Mouse (Mus musculus) limb, embryonic 14.5 days (tissue): Measurements from ENCODE around the gene Chst11. TPM values are rescaled to one million over a fixed set of nuclear protein-coding genes. Genes with fewer than 3 reads are reported as not detected.

ENCODE experiments used
- ATAC-seq: fragments of 200-750 bp; cut with Nextera tagmentation; 2 replicates; pipeline ENCODE4 v1.8.0; 2017; ENCODE audit warnings: low read depth, moderate number of reproducible peaks, moderate TSS enrichment; ENCODE audit not compliant: low FRiP score
- DNase-seq: peaks from one replicate; pipeline ENCODE4 v3.0.0-alpha.2; 2015; ENCODE audit warnings: low spot score
- H3K27ac ChIP-seq: fragments of 300-500 bp; sonication (generic); replicated peaks from 2 replicates; pipeline ENCODE4 v1.5.1; 2014; ENCODE audit warnings: low read depth, mild to moderate bottlenecking, low read length, moderate library complexity, mixed read lengths
- H3K27me3 ChIP-seq: fragments of 300-500 bp; sonication (generic); 2 replicates; pipeline ENCODE4 v1.6.1; 2014; ENCODE audit warnings: low read length, mixed read lengths; ENCODE audit not compliant: control insufficient read depth, insufficient read depth
- H3K36me3 ChIP-seq: fragments of 300-500 bp; sonication (generic); 2 replicates; pipeline ENCODE4 v1.6.1; 2014; ENCODE audit warnings: mild to moderate bottlenecking, low read length, moderate library complexity, mixed read lengths; ENCODE audit not compliant: control insufficient read depth, insufficient read depth
- H3K4me1 ChIP-seq: fragments of 300-500 bp; sonication (generic); 2 replicates; pipeline ENCODE4 v1.6.1; 2014; ENCODE audit warnings: antibody characterized with exemption, low read length, mixed read lengths; ENCODE audit not compliant: control insufficient read depth, insufficient read depth
- H3K4me2 ChIP-seq: fragments of 300-500 bp; sonication (generic); replicated peaks from 2 replicates; pipeline ENCODE4 v1.6.1; 2014; ENCODE audit warnings: low read depth, mild to moderate bottlenecking, low read length, moderate library complexity; ENCODE audit not compliant: severe bottlenecking
- H3K4me3 ChIP-seq: fragments of 300-500 bp; sonication (generic); replicated peaks from 2 replicates; pipeline ENCODE4 v1.5.1; 2014; ENCODE audit warnings: low read length
- H3K9ac ChIP-seq: fragments of 300-500 bp; sonication (generic); 2 replicates; pipeline ENCODE4 v1.6.1; 2014; ENCODE audit warnings: mild to moderate bottlenecking, low read depth, low read length, moderate library complexity; ENCODE audit not compliant: severe bottlenecking
- H3K9me3 ChIP-seq: fragments of 300-500 bp; sonication (generic); 2 replicates; pipeline ENCODE4 v1.6.1; 2016; ENCODE audit warnings: low read length; ENCODE audit not compliant: control insufficient read depth
- POLR2A ChIP-seq: fragments of 200-500 bp; IDR thresholded peaks from 2 replicates; pipeline ENCODE4 v1.8.0; 2012; ENCODE audit warnings: inconsistent platforms, mild to moderate bottlenecking, moderate library complexity, borderline replicate concordance; ENCODE audit not compliant: insufficient read depth, insufficient read length; ENCODE audit errors: extremely low read depth
- WGBS: fragments of 180-500 bp; shearing (Covaris S2); extraction: QIAGEN DNeasy Blood & Tissue Kit; methylation state at CpG from one replicate; pipeline ENCODE4 v1.1.7; 2014; 5-methylcytosine and 5-hydroxymethylcytosine counted together
- polyA plus RNA-seq, 2 experiments: library from polyadenylated mRNA; depleted of rRNA in 1 of 2; stranded (reverse) in 1 of 2; unstranded in 1 of 2; fragments of >200 nt; fragmentation: Nextera tagmentation in 1 of 2; extraction: Ambion mirVana in 1 of 2; gene quantifications; 2 replicates each; pipeline versions ENCODE4 v1.2.1 to v1.2.3; 2012 to 2014

The Chst11 gene
- polyA plus RNA-seq, 2 experiments, result 5.2 to 27.6 TPM

DNA sequence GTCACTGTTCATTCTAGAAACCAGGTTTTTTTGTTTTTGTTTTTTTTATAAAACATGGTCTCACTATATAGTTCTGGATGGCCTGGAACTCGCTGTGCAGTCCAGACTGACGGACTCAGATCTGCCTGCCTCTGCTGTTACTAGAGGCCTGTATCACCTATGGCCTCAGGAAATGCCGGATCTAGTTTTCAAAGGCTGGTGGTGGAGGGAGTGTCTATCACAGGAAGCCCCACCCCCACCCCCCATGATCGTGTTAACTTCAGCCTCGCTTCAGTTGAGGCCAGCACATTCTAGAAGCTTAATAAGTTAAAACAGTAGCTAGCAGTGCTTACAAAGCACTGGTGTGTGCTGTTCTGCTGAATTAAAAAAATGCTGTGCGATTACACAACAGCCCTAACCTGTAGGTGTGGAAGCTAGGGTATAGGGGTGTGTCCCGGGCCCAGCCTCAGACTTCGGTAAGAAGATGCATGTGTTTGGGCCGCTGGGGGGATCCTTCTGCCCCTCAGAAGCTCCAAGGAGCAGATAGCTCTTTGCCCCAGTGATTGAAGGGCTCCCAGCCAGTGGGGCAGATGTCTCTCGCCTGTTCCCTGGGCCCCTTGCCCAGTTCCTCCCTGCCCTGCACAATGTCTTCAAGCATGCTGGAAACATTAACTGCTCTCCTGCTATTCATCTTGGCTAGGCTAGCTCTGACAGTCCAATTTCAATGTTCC is 176.5 kb downstream of the Chst11 start:
- 0 out of 2 replicates have a peak overlapping the region, but pooled peaks have one; percentile 50 for H3K27ac ChIP-seq

DNA sequence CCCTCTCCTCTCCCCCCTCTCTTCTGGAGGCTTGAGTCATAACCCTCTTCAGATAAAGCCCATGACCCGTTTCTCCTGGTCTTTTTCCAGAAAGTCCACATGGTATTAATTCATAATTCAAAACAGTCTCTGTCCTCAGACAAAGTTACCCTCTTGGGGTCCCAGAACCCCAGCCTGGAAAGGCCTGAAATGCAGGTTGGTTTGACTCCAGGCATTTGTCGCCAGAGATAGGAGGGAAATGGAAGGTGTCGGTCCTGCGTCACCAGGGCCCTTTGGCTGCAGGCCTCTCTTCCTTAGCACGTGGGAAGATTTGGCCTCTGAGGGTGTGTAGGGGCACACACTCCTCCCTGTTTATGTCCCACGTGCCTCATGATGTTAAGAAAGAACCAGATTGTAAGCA is 178.6 kb downstream of the Chst11 start:
- H3K27ac ChIP-seq, result 0 out of 2 replicates have a peak overlapping the region, but pooled peaks have one; percentile 43

More for the DNA sequence above, 176.5 kb downstream of the Chst11 start:
- Histone ChIP-seq H3K9ac (no peak overlapping the region), H3K27me3 (no peaks in the 10 kb centered on the region), H3K4me2 (no peak overlapping the region), H3K4me1 (peaks cover 42% of the 10 kb centered on the region), H3K9me3 (no peaks in the 10 kb centered on the region), H3K36me3 (no peaks in the 10 kb centered on the region), H3K4me3 (no peak overlapping the region)
- ATAC-seq (peak; percentile 50; the same call in 1 of the 2 replicates), DNase-seq (peak; percentile 55)
- TF ChIP-seq POLR2A, result no peak
- 49% methylated on average over 9 of the region's 10 CpGs for WGBS

DNA sequence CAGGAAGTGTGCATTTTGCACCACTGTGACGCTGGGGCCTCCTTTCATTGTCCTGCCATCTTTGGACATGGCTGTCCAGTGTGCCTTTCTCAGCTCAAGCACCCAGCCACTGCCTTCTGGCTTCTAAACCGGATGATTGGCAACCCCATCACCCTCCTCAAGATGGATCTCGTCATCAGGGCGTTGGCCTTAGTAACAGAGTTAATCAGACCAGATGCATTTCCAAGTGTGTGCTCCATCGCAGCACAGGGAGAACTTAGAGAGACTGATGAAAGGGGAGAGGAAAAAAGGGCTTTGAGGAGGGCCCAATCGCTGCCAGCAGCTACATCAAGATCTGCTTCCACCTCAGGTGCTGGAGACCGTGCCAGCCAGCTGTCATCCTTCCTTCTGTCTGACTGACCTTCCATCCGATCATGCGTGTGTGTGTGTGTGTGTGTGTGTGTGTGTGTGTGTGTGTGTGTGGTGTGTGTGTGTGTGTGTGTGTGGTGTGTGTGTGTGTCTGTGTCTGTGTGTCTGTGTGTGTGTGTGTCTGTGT is 179.7 kb downstream of the Chst11 start:
- Histone ChIP-seq H3K4me1 (peaks cover 51% of the 10 kb centered on the region), H3K4me2 (no peak overlapping the region), H3K9ac (no peak overlapping the region), H3K27ac (no peak overlapping the region), H3K9me3 (no peaks in the 10 kb centered on the region), H3K36me3 (no peaks in the 10 kb centered on the region), H3K27me3 (no peaks in the 10 kb centered on the region), H3K4me3 (no peak overlapping the region)
- WGBS, result 75% methylated on average over 8 of the region's 9 CpGs
- no peak for TF ChIP-seq POLR2A
- ATAC-seq (no peak), DNase-seq (no peak)

More for the DNA sequence above, 178.6 kb downstream of the Chst11 start:
- Histone ChIP-seq H3K4me2 (no peak overlapping the region), H3K9me3 (no peaks in the 10 kb centered on the region), H3K4me3 (no peak overlapping the region), H3K9ac (no peak overlapping the region), H3K27me3 (no peaks in the 10 kb centered on the region), H3K36me3 (no peaks in the 10 kb centered on the region), H3K4me1 (peaks cover 50% of the 10 kb centered on the region)
- ATAC-seq (no peak), DNase-seq (peak; percentile 39)
- no peak for TF ChIP-seq POLR2A
- 31% methylated on average over 6 of the region's 6 CpGs for whole genome bisulfite sequencing

DNA sequence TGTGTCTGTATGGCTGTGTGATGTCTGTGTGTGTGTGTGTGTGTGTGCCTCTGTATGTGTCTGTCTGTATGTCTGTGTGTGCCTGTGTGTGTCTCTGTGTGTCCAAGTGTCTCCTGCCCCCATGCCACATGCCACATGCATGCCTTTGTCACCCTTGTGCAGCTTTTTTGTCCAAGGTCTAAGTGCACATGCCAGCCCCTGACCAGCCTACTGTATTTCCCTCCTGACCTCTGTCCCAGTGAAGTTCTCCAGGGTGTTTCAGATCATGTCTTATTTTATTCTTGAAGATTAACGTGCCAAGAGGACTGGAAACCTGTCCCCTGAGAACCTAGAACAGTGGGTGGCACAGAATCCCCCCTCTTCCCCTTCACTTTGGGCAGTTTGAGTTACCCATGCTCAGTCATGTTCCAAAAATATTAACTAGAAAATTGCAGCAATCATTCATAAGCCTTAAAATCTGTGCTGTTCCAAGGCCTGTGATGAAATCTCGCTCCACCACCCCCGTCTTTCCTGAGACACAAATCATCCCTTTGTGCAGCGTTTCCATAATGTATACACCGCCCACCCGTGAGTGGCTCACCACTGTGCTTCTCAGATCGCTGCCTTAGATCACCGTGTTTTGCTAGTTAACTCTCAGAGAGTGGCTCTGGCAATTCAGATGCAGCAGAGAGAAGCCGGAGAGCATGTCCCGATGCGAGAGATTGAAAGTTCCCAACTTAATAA is 180.4 kb downstream of the Chst11 start:
- no peak for TF ChIP-seq POLR2A
- DNase-seq (no peak), ATAC-seq (no peak)
- Histone ChIP-seq H3K9me3 (no peaks in the 10 kb centered on the region), H3K9ac (no peak overlapping the region), H3K4me1 (peaks cover 51% of the 10 kb centered on the region), H3K27ac (no peak overlapping the region), H3K4me3 (no peak overlapping the region), H3K4me2 (no peak overlapping the region), H3K36me3 (no peaks in the 10 kb centered on the region), H3K27me3 (no peaks in the 10 kb centered on the region)
- 77% methylated on average over 11 of the region's 11 CpGs for WGBS

DNA sequence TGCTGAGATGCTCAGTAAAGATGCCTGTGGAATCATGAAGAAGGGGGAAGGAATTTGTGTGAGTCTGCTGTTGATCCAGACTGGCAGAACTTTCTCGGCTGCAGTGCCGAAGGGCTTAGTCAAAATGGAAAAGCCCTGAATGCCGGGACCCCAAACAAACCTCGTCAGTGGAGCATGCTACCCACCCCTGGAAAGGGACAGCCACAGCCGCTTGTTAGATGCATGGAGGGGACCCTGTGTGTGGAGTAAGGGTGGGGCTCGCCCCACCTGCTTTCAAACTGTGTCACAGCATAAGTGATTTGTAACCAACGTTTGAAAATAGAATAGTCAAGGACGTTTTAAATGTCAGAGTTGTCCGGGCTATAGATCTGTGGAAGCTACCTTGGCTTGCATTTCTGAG is 181.0 kb downstream of the Chst11 start:
- Histone ChIP-seq H3K9me3 (no peaks in the 10 kb centered on the region), H3K4me1 (peaks cover 49% of the 10 kb centered on the region), H3K4me2 (no peak overlapping the region), H3K27ac (no peak overlapping the region), H3K36me3 (no peaks in the 10 kb centered on the region), H3K27me3 (no peaks in the 10 kb centered on the region), H3K4me3 (no peak overlapping the region), H3K9ac (no peak overlapping the region)
- ATAC-seq, result no peak
- 68% methylated on average over 9 of the region's 9 CpGs for WGBS
- no peak for TF ChIP-seq POLR2A
- DNase-seq, result no peak
